Mouse (Mus musculus): ENCODE measurements around the gene Abcd3. TPM values are rescaled to one million over a fixed set of nuclear protein-coding genes. Genes with fewer than 3 reads are reported as not detected.

The Abcd3 gene
- 6.3 and 11.3 TPM in 2 replicates for polyA plus RNA-seq (2012; rRNA removed)

GRCm38 (mm10) chr3:121814877-121815548 lies at the start of gene Abcd3:
Gene Abcd3 (minus strand): TSS chr3:121815302.

GRCm38 (mm10) chr3:121722971-121723844 lies 91.9 kb downstream of the Abcd3 start, which contains the start of gene F3:
Gene F3 (plus strand): TSS chr3:121723537.

Other genes starting within 250 kb of the Abcd3 start
- gene 4930432M17Rik, start 144.5 kb downstream of the Abcd3 start, polyA plus RNA-seq (2012; rRNA removed) = not detected in 2 replicates
- gene F3, start 91.8 kb downstream of the Abcd3 start, polyA plus RNA-seq (2012; rRNA removed) = 40.3 and 43.3 TPM in 2 replicates
- gene Arhgap29, start 137.2 kb upstream of the Abcd3 start, polyA plus RNA-seq (2012; rRNA removed) = 5.5 and 6.3 TPM in 2 replicates
- gene Abca4, start 229.1 kb upstream of the Abcd3 start, polyA plus RNA-seq (2012; rRNA removed) = 0.35 and 0.46 TPM in 2 replicates